Mouse (Mus musculus) inflammation-experienced regulatory T-cells, adult 6 months (primary cell): Measurements from ENCODE around the gene Tmem208. TPM values are rescaled to one million over a fixed set of nuclear protein-coding genes. Genes with fewer than 3 reads are reported as not detected.

Experiments used
- ATAC-seq: one replicate; pipeline ENCODE4 v1.8.0; 2017
- polyA plus RNA-seq, 3 experiments: library from polyadenylated mRNA; unstranded; fragments of 100-300 nt; shearing (Covaris generic); gene quantifications; one replicate each; pipeline ENCODE4 v1.2.1; 2017

Gene Tmem208
- polyA plus RNA-seq, 3 experiments from 2014 or later = 136 to 151 (median 144) TPM

DNA sequence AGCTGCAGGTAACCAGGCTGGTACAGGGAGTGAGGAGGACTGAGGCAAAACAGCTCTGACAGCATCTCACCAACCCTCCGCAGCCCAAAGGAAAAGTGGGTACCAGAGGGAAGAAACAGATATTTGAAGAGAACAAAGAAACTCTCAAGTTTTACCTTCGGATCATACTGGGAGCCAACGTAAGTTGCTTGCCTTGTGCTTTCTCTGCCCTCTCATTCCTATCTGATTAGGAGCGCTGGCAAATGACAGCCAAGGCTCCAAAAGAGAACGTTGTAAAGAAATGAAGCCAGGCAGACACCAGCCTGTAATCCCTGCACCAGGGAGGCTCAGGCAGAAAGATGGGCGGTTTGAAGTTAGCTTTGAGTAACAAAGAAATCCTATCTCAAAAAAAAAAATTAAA is 814 bp downstream of the Tmem208 start:
- no peak for ATAC-seq

DNA sequence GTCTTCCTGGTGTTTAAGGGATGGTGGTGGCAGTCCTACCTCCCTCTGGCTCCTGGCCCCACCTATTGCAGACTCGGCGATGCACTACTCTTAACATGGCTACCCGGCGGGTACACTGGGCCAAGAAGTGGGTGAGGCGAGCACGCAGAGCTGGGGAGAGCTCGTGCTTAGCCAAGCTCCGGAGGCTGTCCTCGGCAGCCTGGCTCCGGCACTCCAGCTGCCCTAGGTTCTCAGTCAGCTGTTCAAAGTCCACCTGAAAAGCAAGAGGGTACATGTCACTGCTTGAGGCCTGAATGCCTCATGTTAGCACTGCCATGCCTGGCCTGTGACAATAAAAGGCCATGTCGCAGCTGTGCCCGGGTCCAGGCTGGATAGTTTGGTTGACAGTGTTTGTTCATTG is 4.2 kb downstream of the Tmem208 start:
- ATAC-seq = no peak

DNA sequence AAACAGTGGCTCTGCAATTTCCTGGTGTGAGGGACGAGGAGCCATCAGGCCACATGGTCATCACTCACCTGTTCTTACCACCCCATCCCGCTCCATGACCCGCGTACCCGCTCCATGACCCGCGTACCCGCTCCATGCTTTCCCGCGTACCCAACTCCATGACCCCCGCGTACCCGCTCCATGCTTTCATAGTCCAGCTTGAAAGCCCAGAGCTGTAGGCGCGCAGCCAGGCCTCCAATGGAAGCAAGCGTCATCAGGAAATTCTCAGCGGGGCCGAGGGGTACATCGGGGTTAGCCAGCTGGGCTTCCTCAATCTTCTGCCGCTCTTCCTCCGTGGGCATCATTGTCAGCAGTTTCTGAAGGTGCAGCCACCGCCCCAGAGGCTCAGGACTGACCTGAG is 5.3 kb downstream of the Tmem208 start:
- ATAC-seq = no peak

DNA sequence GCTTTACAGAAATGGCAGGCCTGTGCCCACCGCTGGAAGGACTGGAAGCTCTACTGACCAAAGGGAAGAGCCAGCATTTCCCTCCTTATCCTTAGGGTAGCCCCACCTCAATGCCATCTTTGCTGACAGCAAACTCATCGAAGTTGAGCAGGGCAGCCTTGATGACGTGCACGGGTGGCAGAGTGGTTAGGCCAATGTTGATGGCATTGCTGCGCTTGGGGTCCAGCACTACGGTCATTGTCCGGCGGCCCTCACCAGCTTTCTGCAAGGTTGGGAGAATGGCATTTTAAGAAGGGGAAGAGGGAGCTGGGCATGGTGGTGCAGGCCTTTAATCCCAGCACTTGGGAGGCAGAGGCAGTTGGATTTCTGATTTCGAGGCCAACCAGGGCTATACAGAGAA is 5.8 kb downstream of the Tmem208 start:
- no peak for ATAC-seq

DNA sequence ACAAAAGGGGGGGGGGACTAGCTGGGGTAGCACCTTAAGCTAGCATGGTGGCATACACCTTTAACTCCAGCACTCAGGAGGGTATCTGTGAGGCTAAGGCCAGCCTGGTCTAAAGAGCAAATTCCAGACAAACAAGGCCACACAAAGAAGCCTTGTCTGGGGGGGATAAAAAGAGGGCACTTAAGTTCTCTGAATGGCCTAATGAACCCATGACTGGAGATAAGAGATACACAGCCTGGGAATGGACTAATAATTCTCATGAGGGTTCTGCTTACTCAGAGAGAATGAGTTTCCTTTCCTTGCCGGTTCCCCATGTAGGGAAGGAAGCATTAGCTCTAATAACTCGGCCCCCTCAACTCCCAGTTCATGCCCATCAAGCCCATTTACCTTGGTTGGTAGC is 6.4 kb downstream of the Tmem208 start:
- ATAC-seq = no peak

DNA sequence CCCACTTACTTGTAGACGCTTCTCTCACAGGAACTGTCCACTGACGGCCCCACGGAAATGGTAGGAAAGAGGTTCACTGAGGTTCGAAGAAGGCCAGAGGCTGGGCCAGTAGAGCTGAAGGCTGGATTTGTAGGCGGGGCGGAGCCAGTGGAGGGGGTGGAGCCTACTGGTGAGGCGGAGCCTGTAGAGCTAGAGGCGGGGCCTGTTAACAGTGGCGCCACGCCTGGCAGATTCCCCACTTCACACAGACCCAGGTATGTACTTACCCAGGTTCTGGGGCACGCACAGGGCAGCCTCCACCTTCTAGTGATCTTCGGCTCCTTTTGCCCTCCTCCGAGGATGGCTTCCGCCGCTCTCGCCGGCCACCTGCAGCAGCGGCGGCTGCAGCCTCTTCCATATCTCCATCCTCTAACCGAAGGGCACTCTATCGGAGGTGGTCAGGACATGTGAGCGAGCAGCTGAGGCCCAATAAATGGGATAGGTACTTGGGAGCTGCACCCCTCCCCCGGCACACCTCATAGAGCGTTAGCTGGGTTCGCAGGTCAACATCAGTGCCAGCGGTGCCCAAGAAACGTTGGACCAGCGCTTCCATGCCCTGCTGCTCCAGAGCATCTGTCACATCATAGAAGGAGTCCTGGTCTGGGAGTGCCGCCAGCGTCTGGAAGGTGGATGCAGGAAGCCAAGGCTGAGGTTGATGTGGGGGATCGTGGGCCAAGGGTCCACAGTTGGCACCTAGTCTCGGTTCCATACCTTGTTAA is 10.4 kb downstream of the Tmem208 start:
- ATAC-seq = no peak

DNA sequence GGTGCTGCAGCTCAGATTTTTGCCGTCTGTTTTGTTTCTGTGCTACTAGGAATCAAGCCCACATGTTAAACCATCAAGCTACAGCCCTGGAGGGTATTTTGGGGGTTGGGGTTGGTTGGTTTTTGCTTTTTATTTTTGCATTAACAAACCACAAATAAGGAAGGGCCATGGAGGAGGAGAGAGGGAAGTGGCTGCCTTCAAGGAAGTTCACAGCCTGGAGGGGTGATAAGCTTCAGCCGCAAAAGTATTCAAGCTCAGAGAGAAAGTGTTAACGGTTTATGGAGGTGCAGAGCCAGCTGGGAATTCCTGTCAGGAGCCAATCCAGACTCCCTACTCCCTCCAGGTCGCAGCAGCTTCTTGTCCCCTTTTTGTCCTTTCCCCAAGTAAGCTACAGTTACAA is 12.8 kb downstream of the Tmem208 start:
- ATAC-seq = no peak

DNA sequence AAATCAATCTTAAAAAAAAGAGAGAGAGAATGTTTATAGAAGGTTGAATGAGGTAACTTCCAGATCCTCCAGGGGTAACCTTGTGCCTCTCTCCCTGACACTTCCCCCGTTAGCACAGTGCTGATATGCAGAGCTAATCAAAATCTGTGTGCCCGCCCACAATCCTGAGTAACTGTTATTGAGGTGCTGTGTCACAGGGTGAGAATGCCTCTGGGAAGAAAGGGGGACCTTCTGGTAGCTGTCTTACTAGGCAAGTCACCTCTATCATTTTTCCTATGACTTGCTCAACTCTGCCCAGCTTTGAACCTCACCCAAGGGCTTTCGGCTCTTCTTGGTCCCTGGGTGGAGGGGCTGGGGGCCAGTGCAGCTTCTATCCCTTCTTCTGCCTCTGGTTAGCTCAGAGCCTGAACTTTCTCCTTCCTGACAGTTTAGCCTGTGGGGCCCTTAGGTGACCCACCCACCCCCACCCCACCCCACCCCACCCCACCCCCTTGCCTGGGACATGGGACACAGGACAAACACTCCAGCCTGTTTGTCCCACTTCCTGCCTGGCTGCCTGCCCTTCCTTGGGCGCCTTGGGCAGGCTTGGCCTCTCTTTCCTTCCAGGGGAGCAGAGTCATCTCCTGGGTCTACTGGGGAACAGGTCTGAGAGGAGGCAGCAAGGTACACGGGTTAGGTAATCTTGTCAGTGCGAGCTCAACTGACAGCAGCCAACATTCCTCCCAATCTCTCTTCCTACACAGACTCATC is 13.9 kb downstream of the Tmem208 start:
- ATAC-seq = no peak

DNA sequence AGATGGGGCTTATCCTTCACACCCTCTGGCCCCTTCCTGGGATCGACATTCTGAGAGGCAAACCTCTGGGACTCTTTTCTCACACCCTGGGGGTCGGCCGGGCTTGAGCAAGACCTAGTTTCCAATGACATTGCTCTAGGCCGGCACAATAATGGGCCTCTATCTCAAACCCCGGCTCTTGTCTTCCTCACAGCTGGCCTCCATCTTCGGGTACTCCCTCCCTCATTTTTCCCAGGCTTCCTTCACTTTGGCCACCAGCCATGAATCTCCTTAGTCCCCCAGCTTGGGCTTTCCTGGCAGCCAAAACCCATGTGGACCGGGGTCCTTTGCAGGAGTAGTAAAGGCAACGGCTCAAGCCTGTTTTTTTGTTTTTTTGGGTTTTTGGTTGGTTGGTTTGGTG is 15.2 kb downstream of the Tmem208 start:
- no peak for ATAC-seq

DNA sequence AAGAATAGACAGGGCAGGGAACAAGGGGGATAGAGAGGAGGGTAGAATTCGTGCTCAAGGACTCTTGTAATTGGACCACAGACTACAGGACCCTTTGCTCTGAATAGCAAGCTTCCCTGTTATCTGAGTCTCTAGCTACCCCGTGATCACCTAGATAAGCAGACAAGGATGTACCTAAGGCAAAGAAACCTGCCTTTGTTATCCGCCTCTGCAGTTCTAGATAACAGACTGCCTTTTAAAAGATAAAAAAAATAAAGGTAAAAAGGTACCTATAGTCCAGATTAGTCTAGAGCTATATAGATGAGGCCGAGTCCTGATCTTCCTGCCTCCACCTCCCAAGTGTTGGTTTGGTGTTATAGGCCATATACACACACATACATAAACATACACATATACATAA is 16.6 kb downstream of the Tmem208 start:
- no peak for ATAC-seq

DNA sequence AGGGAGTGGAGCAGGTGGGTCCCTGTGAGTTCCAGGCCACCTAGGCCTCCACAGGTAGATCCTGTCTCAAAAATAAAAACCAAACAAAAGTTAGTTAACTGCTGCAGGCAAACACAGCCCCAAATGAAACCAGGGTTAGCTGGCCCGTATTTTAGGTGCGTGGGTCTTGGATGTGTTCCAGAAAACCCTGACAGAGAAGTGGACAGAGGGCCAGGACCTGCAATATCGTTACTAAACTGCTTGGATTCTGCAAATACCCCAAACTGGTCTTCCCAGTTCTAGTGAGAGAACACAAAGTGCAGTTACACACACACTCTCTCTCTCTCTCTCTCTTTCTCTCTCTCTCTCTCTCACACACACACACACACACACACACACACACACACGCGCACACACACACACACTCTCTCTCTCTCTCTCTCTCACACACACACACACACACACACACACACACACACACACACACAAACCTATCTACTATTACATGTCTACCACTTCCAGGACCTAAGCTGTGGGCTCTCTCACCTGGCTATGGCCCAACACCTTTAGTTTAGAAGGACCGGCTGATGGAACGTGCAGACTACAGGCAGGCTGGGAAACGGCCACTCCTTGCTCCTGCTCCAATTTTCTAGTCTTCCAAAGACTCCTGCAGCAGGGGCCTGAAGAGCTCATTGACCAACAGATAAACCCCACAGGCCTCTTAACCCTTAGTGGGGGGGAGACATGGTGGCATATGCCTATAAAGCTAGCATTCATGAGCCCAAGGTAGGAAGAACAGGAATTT is 17.8 kb downstream of the Tmem208 start:
- ATAC-seq = no peak

DNA sequence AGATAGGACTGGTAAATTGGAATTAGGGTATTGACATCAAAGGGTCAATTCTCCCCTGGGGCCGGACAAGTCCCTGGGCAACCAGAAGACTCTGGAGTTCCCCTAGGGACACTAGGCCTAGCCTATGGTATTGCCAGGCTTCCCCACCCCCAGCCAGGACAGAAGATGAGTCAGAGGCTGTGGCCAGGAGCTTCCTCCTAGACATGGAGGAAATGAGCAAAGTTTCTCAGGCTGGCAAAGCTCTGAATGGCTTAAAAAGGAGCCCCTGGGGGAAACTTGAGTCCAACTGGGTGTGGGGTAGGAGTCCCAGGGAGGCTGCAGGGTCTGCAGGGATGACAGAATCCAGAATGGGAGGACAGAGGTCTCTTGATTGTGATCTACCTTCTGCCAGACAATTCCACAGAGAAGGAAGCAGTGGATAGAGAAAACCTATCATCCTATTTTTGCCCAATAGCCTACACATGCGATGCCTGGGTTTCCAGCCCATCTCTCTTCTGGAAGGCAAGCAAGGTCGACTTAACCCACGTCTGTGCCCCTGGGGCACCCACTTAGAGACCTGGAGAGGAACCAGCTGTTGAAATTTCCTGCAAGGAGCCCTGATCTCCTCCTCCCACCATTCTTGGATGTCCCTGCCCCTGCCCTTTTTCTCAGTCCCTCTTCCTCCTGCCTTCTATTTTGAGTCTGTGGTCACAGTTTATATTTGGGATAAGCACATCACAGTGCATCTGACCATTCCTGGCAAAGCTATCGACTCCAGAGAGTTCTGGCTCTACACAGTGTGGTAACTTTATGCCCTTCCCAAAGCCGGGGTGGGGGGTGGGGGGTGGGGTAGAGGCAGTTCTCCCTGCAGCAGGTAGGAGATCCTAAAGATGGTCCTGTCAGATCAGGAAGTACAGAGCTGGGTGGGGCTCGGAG is 19.2 kb downstream of the Tmem208 start:
- no peak for ATAC-seq

DNA sequence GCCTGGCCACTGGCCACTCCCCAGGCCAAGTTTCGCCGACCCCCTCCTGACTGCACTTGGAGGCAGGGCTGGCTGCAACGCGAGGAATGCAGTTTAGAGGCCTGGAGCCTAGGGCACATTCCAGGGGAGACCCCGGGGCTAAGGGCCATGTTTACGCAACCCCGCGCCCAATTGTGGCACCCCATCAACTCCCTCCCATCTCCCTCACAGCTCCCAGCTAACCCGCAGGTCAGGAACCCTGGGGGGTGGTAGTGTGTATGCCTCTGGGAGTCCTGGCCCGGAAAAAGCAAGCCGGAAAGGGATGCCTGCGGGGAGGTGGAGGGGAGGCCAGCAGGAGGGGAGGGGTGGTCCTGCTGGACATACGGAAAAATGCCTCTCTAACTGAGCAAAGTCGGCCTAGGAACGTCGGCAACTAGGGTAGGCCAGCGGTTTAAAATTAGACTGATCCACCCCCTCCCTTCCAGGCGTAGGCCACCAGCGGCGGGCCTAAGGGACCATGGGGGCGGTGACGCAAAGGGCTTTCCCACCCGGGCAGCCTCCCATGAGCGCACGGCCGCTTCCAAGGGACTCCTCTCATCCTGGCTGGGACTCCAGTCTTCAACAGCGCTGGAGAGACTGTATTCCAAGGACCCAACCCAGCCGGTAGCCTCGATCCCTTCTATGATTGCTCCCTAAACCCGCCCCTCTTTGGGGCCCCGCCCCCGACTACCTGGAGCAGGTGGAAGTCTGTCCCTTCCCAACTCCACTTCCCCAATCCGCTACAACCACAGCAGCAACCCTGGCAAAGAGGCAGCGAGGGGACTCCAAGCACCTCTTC is 20.7 kb downstream of the Tmem208 start:
- no peak for ATAC-seq

DNA sequence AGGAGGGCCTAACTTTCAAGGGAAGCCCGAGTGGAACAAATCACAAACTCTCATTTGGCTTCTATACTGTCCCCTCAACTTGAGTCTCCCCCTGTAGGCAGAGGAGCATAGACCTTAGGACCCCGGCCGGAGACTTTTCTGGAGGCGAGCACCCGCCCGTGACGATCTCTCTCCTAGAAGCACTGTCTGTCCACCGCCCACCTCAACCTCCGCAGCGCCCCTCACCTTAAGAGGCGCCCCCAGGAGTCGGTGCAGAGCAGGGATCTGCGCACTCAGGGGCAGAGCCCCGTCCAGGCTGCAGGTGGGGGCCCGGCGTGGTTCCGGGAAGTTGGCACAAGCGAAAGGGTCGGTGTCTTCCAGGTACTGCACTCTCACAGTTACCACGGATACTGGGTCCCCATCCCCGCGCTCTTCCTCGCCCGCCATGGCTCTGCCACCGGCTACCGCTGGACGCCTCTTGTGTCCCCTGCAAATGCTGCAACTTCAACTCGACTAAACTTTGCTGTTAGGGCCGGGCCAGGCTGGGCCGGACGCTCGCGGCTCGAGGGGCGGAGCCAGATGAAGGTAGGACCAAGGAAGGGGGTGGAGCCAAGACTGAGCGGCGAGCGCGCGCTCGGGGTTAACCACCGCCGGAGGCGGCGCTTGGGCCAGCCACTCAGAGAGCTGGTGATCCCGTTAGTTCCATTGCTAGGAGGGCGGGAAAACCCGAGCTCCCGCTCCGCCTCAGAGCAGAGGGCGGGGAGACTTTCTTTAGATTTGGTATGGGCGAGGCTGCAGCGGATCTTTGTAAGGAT is 21.5 kb downstream of the Tmem208 start, which contains the start of gene Fhod1:
Fhod1 (minus strand) TSS at position 526 of the 794 bp plus-strand sequence.
- peak; percentile 93 for ATAC-seq

DNA sequence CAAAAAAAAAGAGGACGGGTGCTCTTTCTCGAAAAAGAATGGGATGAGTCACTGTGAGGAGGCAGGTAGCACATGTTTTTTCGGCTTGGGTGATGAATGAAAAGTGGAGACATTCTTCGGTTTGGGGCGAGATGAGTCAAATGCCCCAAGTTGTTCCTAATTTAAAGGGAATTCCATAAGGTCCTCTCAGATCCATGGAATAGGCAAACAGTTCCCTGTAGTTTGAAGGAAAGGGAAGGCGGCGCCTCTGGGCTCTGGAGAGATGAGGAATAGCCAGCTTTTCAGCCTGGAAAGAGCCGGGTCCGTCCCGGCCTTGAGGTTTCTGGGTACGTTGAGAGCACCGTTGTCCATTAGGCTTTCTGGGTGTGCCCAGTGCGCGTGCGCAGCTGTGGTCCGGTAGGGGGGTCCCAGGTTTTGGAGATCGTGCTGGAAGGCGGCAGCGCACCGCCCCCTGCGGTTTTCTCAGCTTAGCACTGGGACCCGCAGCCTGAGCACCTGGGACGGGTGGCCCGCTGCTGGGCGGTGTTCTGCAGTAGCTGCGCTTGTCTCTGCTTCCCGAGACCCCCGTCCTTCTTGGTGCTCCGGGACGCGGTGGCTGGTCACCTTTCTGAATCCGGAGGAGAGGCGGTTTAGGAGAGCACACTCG is 22.4 kb downstream of the Tmem208 start, which contains the start of gene Slc9a5:
Slc9a5 (plus strand) TSS at position 394 of the 646 bp plus-strand sequence.
- ATAC-seq = no peak

DNA sequence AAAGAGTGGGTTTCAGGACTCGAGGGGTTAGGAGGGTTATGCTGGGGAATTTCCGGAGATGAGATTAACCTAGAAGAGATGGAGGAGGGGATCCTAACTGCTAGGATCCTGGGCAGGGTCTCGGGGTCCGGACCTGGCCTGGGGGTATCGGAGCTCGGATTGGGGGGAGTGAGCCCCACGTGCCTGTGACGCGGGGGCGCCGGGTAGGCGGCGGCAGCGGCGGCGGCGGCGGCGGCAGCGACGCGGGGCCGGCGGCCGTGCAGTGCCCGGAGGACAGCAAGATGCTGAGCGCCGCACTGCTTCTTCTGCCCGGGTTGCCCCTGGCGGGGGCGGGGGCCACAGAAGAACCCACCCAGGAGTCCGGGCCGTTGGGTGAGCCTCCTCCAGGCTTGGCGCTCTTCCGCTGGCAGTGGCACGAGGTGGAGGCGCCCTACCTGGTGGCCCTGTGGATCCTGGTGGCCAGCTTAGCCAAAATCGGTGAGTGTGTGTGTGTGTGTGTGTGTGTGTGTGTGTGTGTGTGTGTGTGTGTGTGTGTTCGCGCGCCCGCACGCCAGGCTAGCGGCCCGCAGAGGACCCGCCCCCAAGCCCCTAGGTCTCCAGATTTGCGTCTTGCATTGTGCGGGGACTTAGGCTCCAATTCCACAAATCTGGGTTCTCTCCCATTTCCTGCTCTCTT is 23.1 kb downstream of the Tmem208 start:
- ATAC-seq = no peak

DNA sequence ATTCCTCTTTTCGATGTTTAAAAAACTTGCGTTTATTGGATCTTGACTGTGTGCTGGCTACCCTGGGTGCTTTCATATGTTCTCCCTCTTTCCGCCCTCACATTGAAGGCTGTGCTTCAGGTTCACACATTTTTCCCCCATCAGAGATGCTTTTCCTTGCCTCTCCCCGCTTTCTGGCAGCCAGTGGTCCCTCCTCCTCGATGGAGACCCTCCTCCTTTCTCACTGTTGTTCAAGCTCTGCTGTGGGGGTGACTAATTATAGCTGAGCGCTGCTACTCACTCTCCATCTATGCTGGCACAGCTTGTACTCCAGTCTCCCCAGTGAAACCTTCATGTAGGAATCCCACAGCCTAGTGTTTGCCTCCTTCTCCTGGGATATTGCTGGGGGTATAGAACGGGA is 24.0 kb downstream of the Tmem208 start:
- ATAC-seq = no peak

DNA sequence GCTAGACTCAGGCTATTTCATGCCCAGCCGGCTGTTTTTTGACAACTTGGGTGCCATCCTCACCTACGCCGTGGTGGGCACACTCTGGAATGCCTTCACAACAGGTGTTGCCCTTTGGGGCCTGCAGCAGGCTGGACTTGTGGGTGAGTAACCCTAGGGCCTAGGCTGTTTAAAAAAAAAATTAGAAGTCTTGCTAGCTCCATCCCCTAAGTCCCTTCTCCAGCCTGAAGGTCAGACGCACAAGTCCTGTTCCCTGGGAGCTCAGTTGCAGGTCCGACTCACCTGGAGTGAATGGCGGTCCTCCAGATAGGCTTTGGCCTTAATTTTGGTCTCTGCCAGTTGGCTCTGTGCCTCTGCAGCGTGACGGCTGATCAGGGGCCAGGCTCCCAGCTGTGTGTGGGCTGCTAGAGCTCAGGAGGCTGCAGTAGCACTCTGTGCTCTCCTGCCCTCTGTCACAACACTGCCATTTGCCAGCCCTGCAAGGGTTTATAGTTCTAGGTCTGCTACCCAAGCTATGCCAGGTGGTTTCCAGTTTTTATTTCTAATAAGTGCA is 27.5 kb downstream of the Tmem208 start:
- ATAC-seq = no peak

DNA sequence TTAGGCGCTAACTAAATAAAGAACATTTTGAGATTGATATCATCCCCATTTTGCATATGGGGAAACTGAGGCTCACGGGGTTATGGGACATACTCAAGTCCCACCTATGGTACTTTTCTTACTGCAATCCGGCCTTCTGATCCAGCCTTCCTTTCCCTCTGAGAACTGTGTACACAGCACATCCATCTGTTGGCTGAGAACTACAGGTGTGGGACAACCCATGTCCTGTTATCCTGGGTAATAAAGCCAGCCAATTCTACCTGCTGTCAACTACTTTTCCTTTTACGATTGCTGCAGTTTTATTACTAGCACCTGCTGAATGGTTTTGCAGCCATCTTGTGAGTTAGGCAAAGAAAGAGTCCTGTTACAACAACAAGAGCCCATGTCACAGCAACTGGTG is 28.4 kb downstream of the Tmem208 start:
- ATAC-seq = no peak
